Mouse (Mus musculus) erythroblast, embryonic 14.5 days (primary cell): ENCODE measurements around the gene Bach2. TPM values are rescaled to one million over a fixed set of nuclear protein-coding genes. Genes with fewer than 3 reads are reported as not detected.

ENCODE experiments used
- H3K27me3 ChIP-seq: 2 replicates; pipeline ENCODE4 v1.6.1; 2012; ENCODE audit warnings: inconsistent platforms; ENCODE audit not compliant: control insufficient read depth
- H3K36me3 ChIP-seq: 2 replicates; pipeline ENCODE4 v1.6.1; 2012; ENCODE audit warnings: mild to moderate bottlenecking, inconsistent platforms; ENCODE audit not compliant: control insufficient read depth
- H3K4me1 ChIP-seq: 2 replicates; pipeline ENCODE4 v1.6.1; 2012; ENCODE audit warnings: inconsistent platforms; ENCODE audit not compliant: control insufficient read depth
- H3K4me3 ChIP-seq: replicated peaks from 2 replicates; pipeline ENCODE3; 2012; ENCODE audit warnings: moderate library complexity, mild to moderate bottlenecking, inconsistent platforms
- H3K9me3 ChIP-seq: 2 replicates; pipeline ENCODE4 v1.6.1; 2012; ENCODE audit warnings: low read length, inconsistent platforms, mixed read lengths; ENCODE audit not compliant: control insufficient read depth
- GATA1 ChIP-seq: IDR thresholded peaks from 2 replicates; pipeline ENCODE4 v1.6.1; 2012; ENCODE audit warnings: low read length, inconsistent platforms, mixed read lengths
- TAL1 ChIP-seq: IDR thresholded peaks from 3 replicates; pipeline ENCODE4 v1.6.1; 2012; ENCODE audit warnings: low read length, inconsistent platforms, mixed read lengths
- polyA plus RNA-seq: library from polyadenylated mRNA; stranded (reverse); fragments of >175 nt; gene quantifications from 2 replicates; pipeline ENCODE4 v1.2.3, GENCODE M21; 2012

Bach2 gene
- polyA plus RNA-seq, 1 experiment = 0.02 TPM

DNA sequence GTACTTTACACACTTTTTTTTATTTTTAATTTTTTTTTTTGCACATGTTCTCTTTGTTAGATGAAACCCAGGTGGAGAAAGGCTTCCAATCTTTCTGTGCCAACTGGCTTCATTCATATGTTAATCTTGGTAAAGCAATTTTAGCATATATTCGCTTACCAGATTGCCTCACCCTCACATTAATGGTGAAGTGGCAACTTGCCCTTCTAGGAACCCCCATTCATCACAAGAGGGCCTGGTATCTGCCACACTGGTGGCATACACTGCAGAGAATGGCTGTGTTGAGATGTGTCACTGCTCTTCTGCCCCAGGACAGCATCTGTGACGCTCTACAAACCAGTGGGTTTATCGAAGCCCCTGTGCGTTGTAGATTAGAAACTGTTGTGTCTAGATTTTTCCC is 183.8 kb downstream of the Bach2 start:
- H3K4me1 ChIP-seq = no peaks in the 10 kb centered on the region
- no peaks in the 10 kb centered on the region for H3K36me3 ChIP-seq
- no peaks in the 10 kb centered on the region for H3K27me3 ChIP-seq
- H3K4me3 ChIP-seq = no peak overlapping the region
- H3K9me3 ChIP-seq = no peaks in the 10 kb centered on the region
- no peak for TF ChIP-seq TAL1
- no peak for TF ChIP-seq GATA1

DNA sequence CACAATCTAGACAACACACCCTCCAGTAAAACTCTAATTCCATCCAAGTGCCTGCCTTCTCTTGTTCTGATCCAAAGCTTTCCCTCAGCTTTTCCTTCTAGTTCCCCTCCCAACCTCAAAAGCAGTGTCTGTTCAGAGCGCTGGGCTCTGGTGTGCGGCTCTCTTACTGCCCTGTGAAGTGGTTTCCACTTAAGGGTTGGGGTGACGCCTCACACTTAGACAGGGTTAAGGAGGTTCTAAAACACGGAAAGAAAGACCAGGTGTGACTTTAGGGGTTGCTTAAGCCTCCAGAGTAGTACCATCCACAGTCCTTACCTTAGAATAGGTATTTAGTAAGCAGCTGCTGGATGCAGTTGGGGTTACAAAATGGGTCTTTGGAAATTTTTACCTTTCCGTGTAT is 185.1 kb downstream of the Bach2 start:
- Histone ChIP-seq H3K4me3 (no peak overlapping the region), H3K4me1 (no peaks in the 10 kb centered on the region), H3K27me3 (no peaks in the 10 kb centered on the region), H3K36me3 (no peaks in the 10 kb centered on the region), H3K9me3 (no peaks in the 10 kb centered on the region)
- no peak for TF ChIP-seq GATA1
- TF ChIP-seq TAL1 = no peak

DNA sequence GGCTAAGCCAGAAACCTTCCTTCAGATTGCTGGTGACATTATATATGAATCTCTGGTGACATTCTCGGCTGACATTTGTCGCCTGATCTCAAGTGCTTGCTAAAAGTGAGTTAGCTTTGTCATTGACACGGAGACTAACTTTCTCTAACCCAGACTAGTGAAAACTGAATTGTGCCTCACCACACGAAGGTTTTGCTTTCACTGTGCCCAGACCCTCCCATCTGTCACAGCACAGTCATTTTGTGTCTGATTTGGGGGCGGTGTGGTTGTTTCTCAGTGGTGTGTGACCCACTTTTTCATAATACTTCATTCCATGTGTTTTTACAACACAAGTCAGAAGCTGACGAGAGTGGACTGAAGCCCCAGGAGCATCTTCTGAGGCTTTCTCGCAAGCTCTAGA is 185.8 kb downstream of the Bach2 start:
- no peak overlapping the region for H3K4me3 ChIP-seq
- no peaks in the 10 kb centered on the region for H3K9me3 ChIP-seq
- TF ChIP-seq TAL1 = no peak
- TF ChIP-seq GATA1 = no peak
- no peaks in the 10 kb centered on the region for H3K4me1 ChIP-seq
- no peaks in the 10 kb centered on the region for H3K27me3 ChIP-seq
- H3K36me3 ChIP-seq = no peaks in the 10 kb centered on the region

DNA sequence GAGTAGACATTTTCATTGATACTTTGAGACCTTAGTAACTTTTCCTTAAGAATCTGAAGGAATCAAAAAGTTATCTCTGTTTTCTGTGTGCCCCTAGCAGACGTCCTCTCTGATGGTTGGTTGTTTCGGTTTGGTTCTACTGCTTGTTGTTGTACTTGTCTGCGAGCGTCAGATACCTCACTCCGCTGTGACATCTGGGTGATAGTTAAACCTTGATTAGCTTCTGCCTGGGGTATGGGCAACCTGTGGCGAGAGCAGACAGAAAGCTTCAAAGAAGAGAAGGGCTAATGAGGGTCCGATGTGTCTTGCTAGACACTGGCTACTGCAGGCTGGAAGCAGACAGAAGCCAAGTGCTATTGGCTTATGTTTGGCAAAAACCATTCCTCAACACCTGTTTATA is 186.5 kb downstream of the Bach2 start:
- Histone ChIP-seq H3K27me3 (no peaks in the 10 kb centered on the region), H3K9me3 (no peaks in the 10 kb centered on the region), H3K4me1 (no peaks in the 10 kb centered on the region), H3K36me3 (no peaks in the 10 kb centered on the region), H3K4me3 (no peak overlapping the region)
- TF ChIP-seq TAL1 = no peak
- TF ChIP-seq GATA1 = no peak

DNA sequence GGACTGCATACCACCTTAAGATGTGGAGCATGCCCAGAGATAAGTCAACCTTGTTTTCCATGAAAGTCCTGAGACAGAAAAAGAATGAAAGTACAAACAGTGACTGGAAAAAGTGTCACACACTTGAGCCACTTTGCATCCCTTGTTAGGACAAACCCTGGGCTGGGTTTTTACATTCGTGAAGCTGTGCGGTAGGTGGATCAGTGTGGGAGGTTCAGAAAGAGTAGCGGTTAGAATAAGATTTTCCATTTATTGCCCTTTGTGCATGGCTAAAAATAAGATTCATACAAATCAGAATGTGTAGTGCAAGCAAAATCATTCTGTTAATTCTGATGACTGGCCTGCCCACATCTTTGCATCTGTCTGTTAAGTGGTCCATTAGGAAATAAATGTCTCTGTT is 187.0 kb downstream of the Bach2 start:
- Histone ChIP-seq H3K27me3 (no peaks in the 10 kb centered on the region), H3K9me3 (no peaks in the 10 kb centered on the region), H3K4me3 (no peak overlapping the region), H3K36me3 (no peaks in the 10 kb centered on the region), H3K4me1 (no peaks in the 10 kb centered on the region)
- TF ChIP-seq TAL1 (no peak), GATA1 (no peak)

DNA sequence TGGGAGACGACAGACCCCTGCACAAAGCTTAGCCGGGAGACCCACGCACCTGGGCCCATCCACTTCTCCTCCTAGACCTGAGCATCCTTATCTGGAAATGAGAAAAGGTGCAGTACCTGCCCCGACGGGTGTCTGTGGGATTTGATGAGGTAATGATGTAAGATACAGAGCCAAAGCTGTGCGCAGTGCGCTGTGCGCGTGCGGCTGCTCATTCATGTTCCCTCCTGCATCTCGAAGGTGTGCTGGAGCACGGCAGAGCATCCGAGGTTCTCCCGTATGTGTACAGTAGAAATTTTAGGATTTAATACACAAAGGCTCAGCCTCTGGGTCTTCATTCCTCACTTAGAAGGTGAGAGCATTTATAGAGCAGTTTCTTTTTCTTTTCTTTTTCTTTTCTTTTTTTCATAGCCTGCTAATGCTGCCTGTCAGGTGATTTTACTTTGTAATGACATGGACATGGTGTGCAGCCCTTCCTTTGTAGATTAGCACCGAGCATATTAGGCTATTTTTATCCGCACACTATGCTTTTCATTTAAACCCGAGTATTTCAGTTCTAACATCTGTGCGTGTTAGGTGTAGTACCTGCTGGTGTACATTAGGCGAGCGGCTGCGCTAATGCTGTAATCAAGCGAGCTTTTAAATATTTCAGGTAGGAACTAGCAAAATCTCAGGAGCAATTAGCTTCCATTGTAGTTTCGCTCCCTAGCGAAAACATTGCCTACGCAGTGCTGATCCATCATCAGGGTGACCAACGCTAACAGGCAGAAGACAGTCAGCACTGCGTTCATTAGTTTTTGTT is 188.4 kb downstream of the Bach2 start:
- Histone ChIP-seq H3K9me3 (no peaks in the 10 kb centered on the region), H3K36me3 (no peaks in the 10 kb centered on the region), H3K27me3 (no peaks in the 10 kb centered on the region), H3K4me3 (no peak overlapping the region), H3K4me1 (no peaks in the 10 kb centered on the region)
- no peak for TF ChIP-seq TAL1
- no peak for TF ChIP-seq GATA1

DNA sequence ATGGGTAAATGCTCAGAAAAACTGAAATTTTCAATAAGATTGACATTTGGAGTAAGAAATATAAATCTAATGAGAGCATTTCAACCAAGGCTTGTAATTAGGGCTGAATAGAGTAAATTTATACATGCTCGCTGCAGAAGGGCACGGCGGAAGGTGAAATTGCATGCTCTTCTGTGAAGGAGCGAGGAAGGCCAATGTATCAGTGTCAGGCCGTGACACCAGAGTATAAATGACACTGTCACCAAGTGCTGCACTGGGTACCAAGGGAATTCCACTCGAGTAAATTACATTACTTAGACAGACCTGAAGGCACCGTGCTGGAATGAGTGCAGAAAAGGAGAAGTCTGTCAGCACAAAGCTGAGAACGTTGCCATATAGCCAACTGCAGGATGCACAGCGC is 190.1 kb downstream of the Bach2 start:
- H3K27me3 ChIP-seq = no peaks in the 10 kb centered on the region
- H3K36me3 ChIP-seq = no peaks in the 10 kb centered on the region
- no peak for TF ChIP-seq TAL1
- no peak for TF ChIP-seq GATA1
- no peaks in the 10 kb centered on the region for H3K4me1 ChIP-seq
- no peaks in the 10 kb centered on the region for H3K9me3 ChIP-seq
- H3K4me3 ChIP-seq = no peak overlapping the region

DNA sequence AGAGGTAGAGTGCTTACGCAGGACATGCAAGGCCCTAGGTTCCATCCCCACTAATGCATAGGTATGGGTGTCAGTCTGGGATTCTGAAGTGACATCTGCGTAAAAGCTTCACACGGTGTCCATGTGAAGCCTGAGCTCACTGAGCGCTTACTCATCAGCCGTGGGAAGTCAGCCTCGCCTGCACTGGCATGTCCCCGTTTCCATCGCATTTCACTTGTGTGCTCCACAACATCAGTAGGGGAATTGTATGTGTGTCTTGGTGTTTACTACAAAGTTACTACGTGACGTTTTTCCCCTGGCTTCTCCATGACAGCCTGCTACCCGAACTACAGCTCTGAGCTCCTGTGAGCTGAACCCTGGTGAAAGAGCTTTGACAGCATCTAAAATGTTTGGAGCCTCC is 191.5 kb downstream of the Bach2 start:
- Histone ChIP-seq H3K9me3 (no peaks in the 10 kb centered on the region), H3K27me3 (no peaks in the 10 kb centered on the region), H3K4me1 (no peaks in the 10 kb centered on the region), H3K4me3 (no peak overlapping the region), H3K36me3 (no peaks in the 10 kb centered on the region)
- TF ChIP-seq TAL1 (no peak), GATA1 (no peak)

DNA sequence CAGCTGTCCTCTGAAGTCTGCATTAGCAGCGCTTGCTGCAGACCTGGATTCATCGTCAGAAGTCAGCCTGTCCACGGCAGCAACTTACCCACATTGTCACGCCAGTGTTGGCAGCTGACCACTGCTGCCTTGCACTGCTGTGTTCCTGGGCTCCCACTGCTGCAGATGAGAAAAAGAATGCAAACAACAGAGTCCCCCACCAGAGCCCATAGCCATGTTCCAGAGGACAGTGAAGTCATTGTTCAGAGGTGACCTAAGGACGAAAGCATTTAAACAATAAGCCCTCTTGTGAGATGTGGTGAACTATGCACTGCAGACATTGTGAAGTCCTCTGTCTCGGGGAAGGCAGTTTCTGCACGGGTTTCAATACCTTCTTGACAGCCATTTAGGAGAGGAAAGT is 192.4 kb downstream of the Bach2 start:
- Histone ChIP-seq H3K36me3 (no peaks in the 10 kb centered on the region), H3K4me1 (no peaks in the 10 kb centered on the region), H3K27me3 (no peaks in the 10 kb centered on the region), H3K4me3 (no peak overlapping the region), H3K9me3 (no peaks in the 10 kb centered on the region)
- TF ChIP-seq TAL1 (no peak), GATA1 (no peak)

DNA sequence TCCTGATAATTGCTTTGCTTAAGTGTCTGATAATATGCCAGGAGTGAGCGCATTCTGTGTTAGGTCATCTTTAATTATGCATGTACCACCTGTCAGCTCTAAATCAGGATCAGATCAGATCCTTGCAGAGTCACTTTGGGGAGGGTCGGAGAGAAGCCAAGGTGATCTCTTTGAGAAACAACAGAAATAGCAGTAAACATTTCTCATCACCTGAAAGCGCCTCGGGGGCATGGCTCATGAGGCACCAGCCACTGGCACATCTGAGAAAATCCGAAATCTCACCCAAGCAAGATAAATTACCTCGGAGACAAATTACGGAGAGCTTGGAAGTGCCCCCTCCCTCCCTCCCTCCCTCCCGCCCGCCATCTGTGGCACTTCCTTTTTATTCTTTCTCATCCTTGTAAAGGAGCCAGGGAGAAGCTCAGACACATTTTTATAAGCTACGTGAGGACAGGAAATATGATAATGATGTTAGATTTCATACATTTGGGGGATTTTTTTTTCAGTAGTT is 193.7 kb downstream of the Bach2 start:
- no peaks in the 10 kb centered on the region for H3K4me1 ChIP-seq
- H3K4me3 ChIP-seq = no peak overlapping the region
- no peaks in the 10 kb centered on the region for H3K9me3 ChIP-seq
- no peak for TF ChIP-seq TAL1
- TF ChIP-seq GATA1 = no peak
- no peaks in the 10 kb centered on the region for H3K27me3 ChIP-seq
- no peaks in the 10 kb centered on the region for H3K36me3 ChIP-seq
